Mouse (Mus musculus) ES-Bruce4 (cell line): ENCODE data around the gene Olfr1349.

Experiments
- CTCF ChIP-seq: IDR thresholded peaks from one replicate; pipeline ENCODE4 v1.8.1; 2011; ENCODE audit warnings: low read depth, low read length
- EP300 ChIP-seq: IDR thresholded peaks from 2 replicates; pipeline ENCODE4 v1.6.1; 2011; ENCODE audit warnings: low read depth, low read length; ENCODE audit not compliant: insufficient read depth
- POLR2A ChIP-seq: IDR thresholded peaks from one replicate; pipeline ENCODE4 v1.8.1; 2011; ENCODE audit warnings: low read length; ENCODE audit not compliant: insufficient read depth

- TF ChIP-seq EP300 (no peak), CTCF (no peak), POLR2A (no peak)
Observed at GRCm38 (mm10) chr7:6466951-6467350, 55.8 kb downstream of the Olfr1349 start, which contains the start of gene Olfr1346.
